Comparison of ENCODE assay signal across 23 mouse cellular contexts in genomic region chr12:28847401-28847800, GRCm38 (mm10).
A peak's percentile ranks its signal among the peaks of the same experiment; 100 is the strongest.
DNase-seq lines count a peak whose midpoint lies in the region; ATAC-seq lines count a peak whose summit lies in the region.
"Had no signal": no experiment of that assay in that cellular context is flagged by ENCODE, and none has a peak within 500 bp of the region (broad histone marks: within the 10 kb centered on the region; RNA-seq: fewer than 3 reads in every experiment).

No protein-coding gene starts in this region.

- WGBS in kidney, embryonic 14.5 days = 62% methylated on average over 6 of the region's 6 CpGs

- peak; percentile 62 for DNase-seq in adrenal gland, postnatal 10 days
- no peak for DNase-seq in adrenal gland, adult 8-10 months
- DNase-seq in kidney, postnatal 10 days = peak; percentile 49
- DNase-seq in 416B (ENCODE audit: low read depth) = peak; percentile 63
- peak; percentile 60 for DNase-seq in lung, postnatal 10 days
- DNase-seq in testis, postnatal 10 days (ENCODE audit: low spot score) = no peak
- DNase-seq: cerebellum, adult 11-12 months; cerebellum, postnatal 25 days; gastrocnemius, postnatal 36 days; kidney, adult 8-10 months; liver, embryonic 13.5 days; midbrain, embryonic 14.5 days; right cerebral cortex, postnatal 14 days; spleen, adult 18-20 months; thymus, postnatal 36 days had no signal

- H3K9me3 ChIP-seq in kidney, embryonic 14.5 days (ENCODE audit: control insufficient read depth, low read length) = no peaks in the 10 kb centered on the region; the same call in 1 of the 2 replicates
- H3K9me3 ChIP-seq: embryonic facial prominence, embryonic 15.5 days; heart, embryonic 10.5 days; limb, embryonic 13.5 days; liver, embryonic 13.5 days; neural tube, embryonic 15.5 days had no signal

- H3K27ac ChIP-seq in kidney, embryonic 14.5 days (ENCODE audit: low read depth, low read length) = no peak overlapping the region
- H3K27ac ChIP-seq: embryonic facial prominence, embryonic 15.5 days; heart, embryonic 10.5 days; limb, embryonic 13.5 days; liver, embryonic 13.5 days had no signal

- H3K4me3 ChIP-seq in kidney, embryonic 14.5 days (ENCODE audit: low read length) = no peak overlapping the region
- H3K4me3 ChIP-seq: embryonic facial prominence, embryonic 15.5 days; heart, embryonic 10.5 days; limb, embryonic 13.5 days; liver, embryonic 13.5 days; myocyte; neural tube, embryonic 15.5 days had no signal

- H3K36me3 ChIP-seq in kidney, embryonic 14.5 days (ENCODE audit: control insufficient read depth, insufficient read depth, low read length) = no peaks in the 10 kb centered on the region
- H3K36me3 ChIP-seq: embryonic facial prominence, embryonic 15.5 days; heart, embryonic 10.5 days; liver, embryonic 13.5 days; neural tube, embryonic 15.5 days had no signal

- no peak for ATAC-seq in kidney, embryonic 14.5 days (ENCODE audit: low FRiP score, low TSS enrichment)
- ATAC-seq: forebrain, embryonic 16.5 days had no signal

- H3K4me1 ChIP-seq in kidney, embryonic 14.5 days (ENCODE audit: control insufficient read depth, insufficient read depth, low read length) = no peaks in the 10 kb centered on the region
- H3K4me1 ChIP-seq: embryonic facial prominence, embryonic 15.5 days; heart, embryonic 10.5 days; limb, embryonic 13.5 days; liver, embryonic 13.5 days had no signal

- H3K9ac ChIP-seq in kidney, embryonic 14.5 days (ENCODE audit: low read depth, low read length) = no peak overlapping the region
- H3K9ac ChIP-seq: embryonic facial prominence, embryonic 15.5 days; limb, embryonic 13.5 days; liver, embryonic 13.5 days; neural tube, embryonic 15.5 days had no signal

- H3K27me3 ChIP-seq in kidney, embryonic 14.5 days (ENCODE audit: control insufficient read depth, insufficient read depth, low read length) = no peaks in the 10 kb centered on the region
- H3K27me3 ChIP-seq: CH12.LX; embryonic facial prominence, embryonic 15.5 days; limb, embryonic 13.5 days; liver, embryonic 13.5 days; neural tube, embryonic 15.5 days had no signal

- no peak overlapping the region for H3K4me2 ChIP-seq in kidney, embryonic 14.5 days (replicated peaks; ENCODE audit: low read depth, low read length)
- H3K4me2 ChIP-seq: embryonic facial prominence, embryonic 15.5 days; limb, embryonic 13.5 days; liver, embryonic 13.5 days; neural tube, embryonic 15.5 days had no signal

Comparison
In these comparisons a context has a peak if more than half of its experiments do, and no peak if none do; other contexts are left out.
1. DNase-seq: peak in adrenal gland, postnatal 10 days (single experiment), kidney, postnatal 10 days (single experiment), 416B (single experiment) and lung, postnatal 10 days (single experiment); none in adrenal gland, adult 8-10 months (single experiment) and testis, postnatal 10 days (single experiment).